8 mouse cellular contexts compared by ENCODE assay signal in the genomic region with DNA sequence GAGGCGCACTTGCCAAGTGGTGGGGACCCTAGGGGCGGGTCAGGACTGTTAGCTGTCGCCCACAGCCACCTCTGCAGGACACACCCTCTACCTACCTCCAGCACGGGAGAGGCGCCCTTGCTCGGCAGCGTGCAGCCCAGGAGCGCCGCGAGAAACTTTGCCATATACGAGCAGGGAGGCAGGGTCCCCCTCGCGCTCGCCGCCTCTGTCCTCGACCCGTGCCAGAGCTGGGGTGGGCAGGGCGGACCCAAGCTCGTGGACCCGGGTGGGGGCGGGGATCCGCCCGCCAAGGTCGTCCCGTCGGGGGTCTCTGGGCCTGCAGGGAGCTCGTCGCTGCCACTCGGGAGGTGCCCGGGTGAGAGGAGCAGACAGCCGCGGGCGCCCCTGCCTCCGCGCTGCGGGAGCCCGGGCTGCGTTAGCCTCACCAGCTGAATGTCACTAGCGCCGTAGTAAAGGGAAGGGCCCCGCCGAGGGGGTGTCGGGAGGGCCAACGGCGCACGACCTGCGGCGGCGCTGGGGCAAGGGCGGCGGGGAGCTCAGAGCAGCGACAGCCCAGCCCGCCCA. TPM values are rescaled to one million over a fixed set of nuclear protein-coding genes. Genes with fewer than 3 reads are reported as not detected.
DNase-seq lines count a peak whose midpoint lies in the region; ATAC-seq and TF ChIP-seq lines count a peak whose summit lies in the region.

A gene (minus strand): TSS at position 417 of the 564 bp plus-strand sequence.

- H3K27me3 ChIP-seq in megakaryocyte, embryonic 14.5 days (replicated peaks) = peaks cover 65% of the 10 kb centered on the region
- peaks cover 3% of the 10 kb centered on the region for H3K27me3 ChIP-seq in heart, embryonic 11.5 days (ENCODE audit: control insufficient read depth, insufficient read depth, low read length)
- H3K27me3 ChIP-seq in kidney, embryonic 14.5 days (ENCODE audit: control insufficient read depth, insufficient read depth, low read length) = peaks cover 12% of the 10 kb centered on the region
- H3K27me3 ChIP-seq in liver, adult 2 months (ENCODE audit: control insufficient read depth, insufficient read depth, low read length) = peaks cover 4% of the 10 kb centered on the region; the same call in 1 of the 2 replicates

- WGBS in heart, embryonic 11.5 days (ENCODE audit: insufficient replicate concordance) = under 1% methylated on average over 30 of the region's 53 CpGs
- WGBS in kidney, embryonic 14.5 days = 0% methylated on average over 38 of the region's 53 CpGs
- WGBS in liver, adult 2 months = 1% methylated on average over 53 of the region's 53 CpGs

- no peak within 1 kb of the TSS for H3K27ac ChIP-seq in embryonic fibroblast, embryonic 13.5 days (ENCODE audit: insufficient read depth, low read length)
- no peak within 1 kb of the TSS for H3K27ac ChIP-seq in heart, embryonic 11.5 days (ENCODE audit: low read depth, low read length)
- H3K27ac ChIP-seq in kidney, embryonic 14.5 days (ENCODE audit: low read depth, low read length) = no peak within 1 kb of the TSS
- H3K27ac ChIP-seq in liver, adult 2 months (replicated peaks; ENCODE audit: insufficient read depth, low read depth, low read length) = no peak within 1 kb of the TSS

- peak within 1 kb of the TSS; percentile 90 for H3K4me3 ChIP-seq in megakaryocyte, embryonic 14.5 days (replicated peaks)
- peak within 1 kb of the TSS; percentile 46 for H3K4me3 ChIP-seq in embryonic fibroblast, embryonic 13.5 days (ENCODE audit: insufficient read depth, low read length)
- H3K4me3 ChIP-seq in heart, embryonic 11.5 days (ENCODE audit: low read depth, low read length) = peak within 1 kb of the TSS; percentile 72
- H3K4me3 ChIP-seq in kidney, embryonic 14.5 days (ENCODE audit: low read length) = peak within 1 kb of the TSS; percentile 62
- peak within 1 kb of the TSS; percentile 60 for H3K4me3 ChIP-seq in liver, adult 2 months (ENCODE audit: insufficient read depth, low read depth, low read length)

- no peaks in the 10 kb centered on the region for H3K9me3 ChIP-seq in megakaryocyte, embryonic 14.5 days
- H3K9me3 ChIP-seq in heart, embryonic 11.5 days (replicated peaks; ENCODE audit: control insufficient read depth, low read length) = no peaks in the 10 kb centered on the region
- no peaks in the 10 kb centered on the region for H3K9me3 ChIP-seq in kidney, embryonic 14.5 days (ENCODE audit: control insufficient read depth, low read length)

- DNase-seq in liver, adult 2 months (ENCODE audit: extremely low read depth, low read depth, low spot score) = peak; percentile 8
- peak; percentile 1 for DNase-seq in naive thymus-derived CD4-positive, alpha-beta T cell, adult 2 months (ENCODE audit: low read depth)
- peak; percentile 84 for DNase-seq in testis, postnatal 10 days (ENCODE audit: low spot score)

- no peaks in the 10 kb centered on the region for H3K79me2 ChIP-seq in liver, adult 2 months (ENCODE audit: control insufficient read depth, insufficient read depth, low read length)

- ATAC-seq in megakaryocyte, adult 5-6 weeks (ENCODE audit: poor library complexity, severe bottlenecking) = no peak
- ATAC-seq in heart, embryonic 11.5 days (replicated peaks; ENCODE audit: insufficient number of reproducible peaks, low FRiP score, low TSS enrichment) = peak; percentile 81
- ATAC-seq in kidney, embryonic 14.5 days (ENCODE audit: low FRiP score, low TSS enrichment) = peak; percentile 93

- H3K36me3 ChIP-seq in megakaryocyte, embryonic 14.5 days (replicated peaks; ENCODE audit: low read length) = no peaks in the 10 kb centered on the region
- H3K36me3 ChIP-seq in heart, embryonic 11.5 days (ENCODE audit: control insufficient read depth, insufficient read depth, low read length) = no peaks in the 10 kb centered on the region
- H3K36me3 ChIP-seq in kidney, embryonic 14.5 days (ENCODE audit: control insufficient read depth, insufficient read depth, low read length) = no peaks in the 10 kb centered on the region
- H3K36me3 ChIP-seq in liver, adult 2 months (ENCODE audit: control insufficient read depth, insufficient read depth, low read length) = no peaks in the 10 kb centered on the region

- peak within 1 kb of the TSS; percentile 69 for H3K9ac ChIP-seq in heart, embryonic 11.5 days (ENCODE audit: low read depth, low read length)
- peak within 1 kb of the TSS; percentile 45 for H3K9ac ChIP-seq in kidney, embryonic 14.5 days (ENCODE audit: low read depth, low read length)
- peak within 1 kb of the TSS; percentile 52 for H3K9ac ChIP-seq in liver, adult 2 months (ENCODE audit: low read depth, low read length)

- H3K4me2 ChIP-seq in heart, embryonic 11.5 days = peak within 1 kb of the TSS; percentile 96
- H3K4me2 ChIP-seq in kidney, embryonic 14.5 days (replicated peaks; ENCODE audit: low read depth, low read length) = peak within 1 kb of the TSS; percentile 98

- TF ChIP-seq CTCF in embryonic fibroblast, embryonic 13.5 days (IDR thresholded peaks at IDR 0.05; ENCODE audit: borderline replicate concordance, insufficient read depth, low read length) = no peak
- TF ChIP-seq CTCF in liver, adult 2 months (IDR thresholded peaks at IDR 0.05; ENCODE audit: low read depth, low read length) = no peak

- TF ChIP-seq POLR2A in embryonic fibroblast, embryonic 13.5 days (IDR thresholded peaks at IDR 0.05; ENCODE audit: low read depth, low read length) = no peak
- no peak for TF ChIP-seq POLR2A in liver, adult 2 months (IDR thresholded peaks at IDR 0.05; ENCODE audit: extremely low read depth, insufficient read depth, low read length)

- peaks cover 27% of the 10 kb centered on the region for H3K4me1 ChIP-seq in megakaryocyte, embryonic 14.5 days
- H3K4me1 ChIP-seq in embryonic fibroblast, embryonic 13.5 days (ENCODE audit: control insufficient read depth, insufficient read depth, low read length) = no peaks in the 10 kb centered on the region
- peaks cover 3% of the 10 kb centered on the region; the same call in 1 of the 2 replicates for H3K4me1 ChIP-seq in heart, embryonic 11.5 days (ENCODE audit: control insufficient read depth, insufficient read depth, low read length)
- H3K4me1 ChIP-seq in kidney, embryonic 14.5 days (ENCODE audit: control insufficient read depth, insufficient read depth, low read length) = 0 out of 2 replicates have a peak, but pooled peaks cover 3% of the 10 kb centered on the region
- peaks cover 3% of the 10 kb centered on the region; the same call in 1 of the 2 replicates for H3K4me1 ChIP-seq in liver, adult 2 months (ENCODE audit: control insufficient read depth, insufficient read depth, low read length)

RNA-seq across cellular contexts. Expression of the gene that starts here (rescaled TPM):
- polyA plus RNA-seq in megakaryocyte, embryonic 14.5 days (2012; ENCODE audit: insufficient read depth, low replicate concordance) = 2.9 TPM in 1 of 2 replicates, not detected in the other
- total RNA-seq in megakaryocyte, adult 5-6 weeks (2015) = 0.68 and 0.85 TPM in 2 replicates
- total RNA-seq in megakaryocyte, adult 5-6 weeks (2017) = 0.81 and 1.2 TPM in 2 replicates
- polyA plus RNA-seq in embryonic fibroblast, embryonic 13.5 days (2011; ENCODE audit: insufficient read length, low read depth, missing spikeins) = 1.3 and 2.1 TPM in 2 replicates
- 41.6 and 44.2 TPM in 2 replicates for polyA plus RNA-seq in heart, embryonic 11.5 days (2014; fragmentation: Nextera tagmentation; extraction: Ambion mirVana)
- polyA plus RNA-seq in kidney, embryonic 14.5 days (2014; fragmentation: Nextera tagmentation; extraction: Ambion mirVana) = 6.8 and 8.8 TPM in 2 replicates
- total RNA-seq in liver, adult 2 months (2014; rRNA removed) = 20.4 and 30.3 TPM in 2 replicates
- polyA plus RNA-seq in liver, adult 2 months (2012; rRNA removed) = 4.0 and 4.3 TPM in 2 replicates

Comparison
In these comparisons a context has a peak if more than half of its experiments do, and no peak if none do; other contexts are left out.
1. DNase-seq: peak in every context shown above with its lines; median percentile 84 in testis, postnatal 10 days; 8 in liver, adult 2 months; 1 in naive thymus-derived CD4-positive, alpha-beta T cell, adult 2 months.